Mouse (Mus musculus) ES-Bruce4 (cell line): ENCODE measurements around the gene Scamp3.

Experiments
- EP300 ChIP-seq: IDR thresholded peaks from 2 replicates; pipeline ENCODE4 v1.6.1; 2011; ENCODE audit warnings: low read depth, low read length; ENCODE audit not compliant: insufficient read depth
- POLR2A ChIP-seq: IDR thresholded peaks from one replicate; pipeline ENCODE4 v1.8.1; 2011; ENCODE audit warnings: low read length; ENCODE audit not compliant: insufficient read depth

DNA sequence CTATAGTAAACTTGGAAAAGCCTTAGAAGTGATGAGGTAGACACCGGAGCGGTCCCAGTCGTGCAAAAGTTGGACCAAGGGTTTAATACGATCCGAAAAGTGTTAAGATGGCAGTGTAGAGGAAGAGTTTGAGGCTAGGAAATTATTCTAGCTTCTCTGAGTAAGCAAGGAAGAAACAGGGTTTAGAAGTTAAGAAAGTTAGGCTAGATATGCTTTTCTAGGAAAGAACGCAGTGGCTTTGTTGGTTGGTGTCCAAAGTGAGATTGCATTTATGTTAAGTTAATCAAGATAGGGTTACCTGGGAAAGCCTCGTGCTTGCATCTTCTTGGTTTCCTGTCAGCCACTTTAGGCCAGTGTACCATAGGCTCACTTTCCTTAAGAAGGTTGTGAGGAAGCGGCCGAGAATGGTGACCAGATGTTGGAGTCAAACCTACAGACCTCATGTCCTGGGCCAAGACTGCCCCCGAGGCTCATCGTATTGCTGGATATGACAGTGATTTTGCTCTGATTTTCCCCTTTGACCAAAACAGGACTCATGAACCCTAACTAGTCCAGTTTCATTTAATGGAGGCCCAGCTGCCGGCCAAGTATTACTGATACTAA lies 11.9 kb upstream of the Scamp3 start:
- TF ChIP-seq POLR2A: no peak
- TF ChIP-seq EP300: no peak
